Mouse (Mus musculus) adrenal gland, postnatal 14 days (tissue): ENCODE results near the gene Golga5. TPM values are rescaled to one million over a fixed set of nuclear protein-coding genes. Genes with fewer than 3 reads are reported as not detected.

Experiments used
- DNase-seq: peaks from one replicate; pipeline ENCODE4 v3.0.0; 2021; ENCODE audit warnings: mixed read lengths
- total RNA-seq: library from RNA; stranded (reverse); gene quantifications from 2 replicates; pipeline ENCODE4 v1.2.3, GENCODE M21; 2021

Golga5 gene
- total RNA-seq, 1 experiment from 2014 or later = 35.0 TPM

DNA sequence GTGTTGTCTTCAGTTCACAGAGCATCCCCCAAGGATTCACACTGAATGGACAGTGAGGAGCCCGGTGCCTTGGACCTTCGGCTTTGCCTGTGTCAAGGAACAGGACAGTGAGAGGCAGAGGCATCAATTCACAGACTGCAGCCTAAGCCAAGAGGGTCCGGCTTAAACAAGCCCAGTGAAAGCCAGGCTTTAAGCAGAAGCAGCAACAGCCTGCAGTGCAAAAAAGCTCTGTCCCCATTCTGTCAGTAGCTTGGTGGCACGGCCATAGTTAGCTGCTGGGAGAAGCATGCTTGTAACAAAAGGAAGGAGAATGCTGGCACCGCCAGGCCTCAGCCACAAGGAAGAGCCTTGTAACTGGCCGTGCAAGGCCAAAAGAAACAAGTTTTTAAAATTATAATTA, 45.2 kb downstream of the Golga5 start:
- DNase-seq = no peak

DNA sequence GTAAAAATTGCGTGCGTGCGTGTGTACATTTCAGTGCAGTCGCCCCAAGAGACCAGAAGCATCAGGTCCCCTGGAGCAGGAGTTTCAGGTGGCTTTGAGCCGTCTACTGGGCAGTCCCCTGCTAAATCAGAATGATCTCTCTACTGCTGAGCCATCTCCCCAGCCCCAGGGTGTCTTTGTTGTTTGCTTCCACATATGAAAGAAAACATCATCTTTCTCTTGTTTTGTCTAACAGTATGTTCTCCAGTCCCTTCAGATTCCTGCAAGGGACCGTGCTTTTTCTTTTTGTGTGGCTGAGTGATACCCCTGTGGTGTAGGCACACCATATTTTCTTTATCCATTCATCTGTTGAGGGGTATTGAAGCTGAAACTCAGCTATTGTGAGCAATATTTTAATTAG, 45.8 kb downstream of the Golga5 start:
- DNase-seq = no peak

DNA sequence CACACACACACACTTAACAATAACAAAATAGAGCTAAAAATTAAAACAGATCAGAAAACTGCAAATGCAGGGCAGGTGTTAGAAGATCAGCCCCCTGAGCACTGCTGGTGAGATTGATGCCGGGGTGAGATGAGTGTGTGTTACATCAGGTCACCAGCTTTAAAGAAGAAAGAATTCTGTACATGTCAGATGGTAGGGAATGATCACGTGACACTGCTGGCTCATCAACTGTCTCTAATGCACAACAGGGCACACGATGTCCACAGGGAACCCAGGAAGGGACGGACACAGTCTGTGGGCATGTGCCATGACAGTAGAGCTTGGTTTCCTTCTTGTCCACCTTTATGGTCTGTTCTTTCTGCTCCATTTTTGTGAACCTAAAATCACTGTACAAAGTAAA, 47.2 kb downstream of the Golga5 start:
- no peak for DNase-seq

DNA sequence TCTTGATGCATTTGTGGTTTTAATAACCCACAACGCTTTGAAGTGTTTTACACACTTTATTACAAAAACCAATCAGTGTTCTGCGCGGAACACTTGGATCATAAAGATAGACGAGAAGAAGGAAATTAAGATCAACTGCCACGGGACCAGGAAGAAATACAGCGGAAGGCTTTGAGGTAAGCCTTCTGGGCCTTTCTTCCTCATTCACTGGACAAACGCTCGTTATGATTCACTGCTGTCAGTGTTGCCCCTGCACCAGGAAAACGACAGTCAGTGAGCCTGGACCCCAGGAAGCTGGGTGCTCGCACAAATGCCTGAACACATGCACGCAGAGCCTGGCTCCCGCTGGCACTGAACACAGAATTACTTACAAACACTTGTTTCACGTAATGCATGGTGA, 48.7 kb downstream of the Golga5 start:
- DNase-seq = no peak

DNA sequence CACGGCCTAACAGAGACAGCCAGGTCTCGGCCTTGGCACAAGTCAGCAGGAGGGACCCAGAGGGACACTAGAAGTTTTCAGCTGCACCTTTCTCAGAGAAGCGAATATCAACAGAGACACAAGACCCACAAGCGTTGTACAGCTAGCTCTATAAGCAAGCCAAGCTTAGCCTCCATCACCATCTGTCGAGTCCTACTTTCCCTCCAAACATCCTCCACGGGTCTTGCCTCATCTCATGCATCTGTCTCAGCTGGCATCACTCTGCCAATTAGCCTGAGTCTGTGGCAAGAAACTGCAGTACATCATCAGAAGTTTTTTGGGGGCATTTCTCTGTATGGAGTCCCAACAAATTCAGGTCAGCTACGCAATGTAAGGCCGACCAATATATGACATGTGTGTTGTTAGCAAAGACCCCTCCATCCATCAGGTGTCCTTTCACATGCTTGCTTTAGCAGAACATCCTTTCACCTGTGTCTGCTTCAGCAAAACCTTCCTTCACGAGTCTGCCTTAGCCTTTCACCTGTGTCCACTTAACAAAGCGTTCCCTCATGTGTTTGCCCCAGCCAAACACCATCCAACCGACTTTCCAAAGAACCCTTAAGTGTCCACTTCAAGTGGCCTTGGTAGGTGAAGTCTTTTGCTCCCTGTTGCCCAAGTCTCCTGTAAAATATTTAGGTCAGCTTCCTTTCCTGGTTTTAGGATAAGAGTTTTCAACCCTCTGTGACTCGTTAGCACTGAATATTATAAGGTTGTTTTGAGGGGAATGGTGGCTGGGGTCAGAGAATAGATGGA, 51.2 kb downstream of the Golga5 start:
- DNase-seq = no peak

DNA sequence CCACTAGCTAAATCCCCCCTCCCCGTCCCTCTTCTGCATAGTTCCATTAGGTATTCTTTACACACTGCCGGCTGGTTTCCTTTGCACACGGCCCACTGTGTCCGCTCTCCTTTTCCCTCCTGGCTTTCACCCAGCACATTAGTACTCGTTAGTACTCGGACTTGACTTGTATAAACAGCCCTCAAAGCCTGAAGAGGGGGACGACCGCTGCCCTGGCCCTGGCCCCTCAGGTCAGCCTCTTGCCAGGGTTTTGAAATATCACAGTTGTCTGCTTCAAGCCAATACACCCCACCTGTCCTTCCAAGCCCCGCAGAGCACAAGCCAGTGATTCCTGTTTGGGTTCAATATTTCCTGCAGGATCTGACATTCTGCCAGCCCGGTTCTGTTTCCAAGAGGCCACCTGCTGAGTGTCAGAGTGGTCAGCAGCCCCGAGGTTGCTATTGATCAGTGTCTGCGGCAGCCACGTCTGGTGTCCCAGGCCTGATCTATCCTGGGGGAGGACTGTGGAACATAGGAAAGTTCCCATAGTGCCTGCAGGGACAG, 52.9 kb downstream of the Golga5 start:
- DNase-seq = peak; percentile 31

DNA sequence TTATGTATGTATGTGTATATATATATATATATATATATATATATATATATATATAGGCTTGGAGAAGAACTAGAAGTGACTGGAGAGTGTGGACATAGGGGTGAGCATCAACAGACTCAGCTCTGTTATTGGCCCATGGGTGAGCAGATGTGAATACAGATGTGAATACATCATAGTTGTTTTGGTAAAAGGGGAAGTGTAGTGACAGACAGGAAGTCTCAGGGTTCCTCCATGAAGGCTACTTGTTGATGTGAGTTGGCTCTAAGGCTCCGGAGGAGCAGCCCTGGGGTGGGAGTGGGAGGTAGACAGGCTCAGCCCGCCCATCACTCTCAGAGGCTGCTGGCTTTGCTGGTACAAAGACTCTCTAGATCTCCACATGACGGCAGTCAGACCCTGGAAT, 55.3 kb downstream of the Golga5 start:
- DNase-seq = no peak

DNA sequence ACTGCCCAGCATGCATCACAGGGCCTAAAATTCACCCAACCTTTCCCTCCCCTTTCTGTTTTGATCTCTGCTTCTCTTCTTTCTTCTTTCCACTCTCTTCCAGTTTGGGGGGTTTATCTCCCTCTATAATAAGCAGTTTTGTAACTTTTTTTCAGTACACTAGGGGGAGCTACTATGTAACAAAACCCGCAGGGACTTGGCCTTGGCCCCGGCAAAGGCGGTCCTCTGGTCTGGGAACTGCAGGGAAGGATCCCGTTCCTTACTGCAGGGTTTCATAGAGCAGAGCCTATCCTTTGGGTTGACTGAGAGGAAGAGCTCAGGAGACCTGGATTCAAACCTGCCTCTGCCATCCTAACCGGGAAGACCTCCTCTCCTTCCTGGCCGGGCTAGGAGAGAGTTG, 55.8 kb downstream of the Golga5 start:
- DNase-seq = peak; percentile 73

DNA sequence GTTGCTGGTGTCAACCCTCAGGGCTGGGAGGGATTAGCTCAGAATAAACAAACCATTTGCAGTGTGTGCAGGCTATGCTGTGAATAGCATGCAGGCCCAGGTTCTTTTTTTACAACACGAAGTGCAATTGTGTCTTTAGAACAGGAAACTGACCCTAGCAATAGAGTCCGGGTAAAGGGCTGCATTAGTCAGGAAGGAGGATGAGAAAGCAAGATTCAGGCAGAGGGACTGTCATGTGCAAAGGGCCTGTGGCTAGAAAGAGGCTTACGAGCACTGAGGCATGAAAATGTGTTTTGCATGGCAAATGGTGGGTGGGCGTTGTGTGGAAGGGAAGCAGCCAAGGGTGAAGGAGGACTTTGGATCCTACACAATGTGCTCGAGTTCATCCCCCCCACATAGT, 59.1 kb downstream of the Golga5 start:
- DNase-seq = no peak

DNA sequence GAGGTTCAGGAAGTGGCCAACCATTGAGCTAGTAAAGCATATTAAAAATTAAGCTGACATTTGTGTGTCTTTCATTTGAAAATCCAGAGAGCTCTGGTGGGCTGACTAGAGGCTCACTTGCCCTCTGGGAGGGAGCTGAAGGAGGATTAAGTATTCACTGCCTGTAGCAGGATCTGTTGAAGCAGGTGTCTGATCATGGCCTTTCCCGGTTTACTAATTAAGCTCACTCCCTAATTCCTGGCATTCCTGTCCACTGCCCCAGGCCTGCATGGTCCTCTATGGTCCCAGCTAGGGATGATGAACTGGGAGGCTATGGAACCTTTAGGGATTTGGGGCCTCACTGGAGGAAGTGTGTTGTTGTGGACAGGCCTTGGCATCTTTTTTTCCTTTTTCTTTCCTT, 66.9 kb downstream of the Golga5 start:
- DNase-seq = no peak

DNA sequence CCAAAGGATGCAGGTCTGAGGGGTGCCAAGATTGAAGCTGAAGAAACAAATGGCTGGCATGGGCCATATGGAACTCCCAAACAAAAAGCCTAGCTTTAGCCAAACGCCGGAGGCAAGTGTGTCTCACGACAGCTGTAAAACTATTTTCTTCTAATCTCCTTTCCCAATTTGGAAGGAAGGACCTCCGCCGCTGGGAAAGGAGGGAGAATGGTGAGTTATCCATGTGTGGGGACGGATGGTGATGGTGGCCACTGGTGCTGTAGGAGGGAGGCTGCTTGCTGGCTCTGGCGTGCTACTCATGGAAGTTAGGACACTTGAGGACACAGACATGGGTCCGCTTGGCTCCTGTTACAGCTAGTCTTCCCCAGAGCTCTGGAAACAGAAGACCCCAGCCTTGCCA, 71.3 kb downstream of the Golga5 start:
- no peak for DNase-seq

DNA sequence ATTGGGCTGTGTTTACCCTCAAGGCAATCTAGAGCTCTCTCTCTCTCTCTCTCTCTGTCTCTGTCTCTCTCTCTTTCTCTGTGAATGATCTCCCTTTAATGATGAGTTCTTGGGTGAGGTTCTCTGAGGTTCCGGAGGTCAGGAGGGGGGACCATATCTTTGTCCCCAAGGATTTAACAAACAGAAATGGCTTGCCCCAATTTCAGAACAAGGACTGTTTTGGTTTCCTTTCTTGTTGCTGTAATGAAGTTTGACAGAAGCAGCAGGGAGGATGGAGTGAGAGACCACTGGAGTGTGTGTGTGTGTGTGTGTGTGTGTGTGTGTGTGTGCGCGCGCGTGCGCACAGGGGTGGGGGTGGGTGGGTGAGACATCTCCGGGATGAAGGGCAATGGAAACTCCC, 72.2 kb downstream of the Golga5 start:
- DNase-seq = no peak

DNA sequence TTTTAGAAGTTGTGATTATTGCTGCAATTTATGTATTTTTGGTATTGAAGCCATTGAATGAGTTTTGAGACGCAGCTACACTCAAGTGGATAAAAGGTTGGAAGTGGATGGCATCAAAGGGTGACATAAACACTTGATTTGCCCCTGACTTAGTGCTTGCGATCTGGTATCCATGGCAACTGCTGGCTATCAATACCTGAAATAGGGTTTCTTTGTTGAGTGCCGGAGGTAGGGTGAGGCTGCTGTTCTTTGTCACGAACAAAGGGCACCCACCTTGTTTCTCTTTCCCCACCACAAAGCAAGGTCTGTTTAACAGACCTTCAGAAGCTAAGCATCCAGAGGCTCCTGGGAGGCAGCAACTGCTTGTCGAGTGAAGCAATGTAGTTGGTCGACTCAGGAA, 76.2 kb downstream of the Golga5 start:
- DNase-seq = no peak

Other genes starting within 250 kb of the Golga5 start
- 19.3 and 28.1 TPM in 2 replicates for gene Rin3, start 186.1 kb upstream of the Golga5 start, total RNA-seq
- gene Lgmn, start 29.3 kb upstream of the Golga5 start, total RNA-seq = 86.7 and 90.6 TPM in 2 replicates
- gene Chga, start 85.8 kb downstream of the Golga5 start, total RNA-seq = 1,531 and 1,561 TPM in 2 replicates
- 72.0 and 79.8 TPM in 2 replicates for gene Itpk1, start 235.8 kb downstream of the Golga5 start, total RNA-seq